Mouse (Mus musculus): ENCODE measurements around the gene Nrg4.
A peak's percentile ranks its signal among the peaks of the same experiment; 100 is the strongest.
"Not testable (repeated sequence)": the region's sequence is repeated elsewhere in the genome, so short reads cannot be mapped to it uniquely, and the experiment has no call there.

The Nrg4 gene

GRCm38 (mm10) chr9:55248465-55248864, 78.2 kb downstream of the Nrg4 start:
- DNase-seq: no peak

- no peak for DNase-seq
These were observed 79.7 kb downstream of the Nrg4 start for GRCm38 (mm10) chr9:55246918-55247317.

GRCm38 (mm10) chr9:55246440-55246839, 80.2 kb downstream of the Nrg4 start:
- DNase-seq: no peak

GRCm38 (mm10) chr9:55245057-55245750, 81.4 kb downstream of the Nrg4 start:
- DNase-seq: not testable (repeated sequence)

GRCm38 (mm10) chr9:55244079-55244478, 82.6 kb downstream of the Nrg4 start:
- DNase-seq: no peak

GRCm38 (mm10) chr9:55243280-55243679, 83.4 kb downstream of the Nrg4 start:
- DNase-seq: no peak

GRCm38 (mm10) chr9:55241863-55242685, 84.6 kb downstream of the Nrg4 start:
- DNase-seq: peak; percentile 9 to 20

- no peak for DNase-seq
These were observed 85.8 kb downstream of the Nrg4 start for GRCm38 (mm10) chr9:55240852-55241251.

- no peak for DNase-seq
These were observed 90.1 kb downstream of the Nrg4 start for GRCm38 (mm10) chr9:55236235-55237165.

GRCm38 (mm10) chr9:55233076-55233475, 93.6 kb downstream of the Nrg4 start:
- DNase-seq: not testable (repeated sequence)

GRCm38 (mm10) chr9:55232586-55232985, 94.1 kb downstream of the Nrg4 start:
- no peak for DNase-seq

GRCm38 (mm10) chr9:55232110-55232509, 94.5 kb downstream of the Nrg4 start:
- DNase-seq: no peak

GRCm38 (mm10) chr9:55231544-55231943, 95.1 kb downstream of the Nrg4 start:
- peak; percentile 50 to 51 for DNase-seq

GRCm38 (mm10) chr9:55229010-55229409, 97.6 kb downstream of the Nrg4 start:
- no peak for DNase-seq

GRCm38 (mm10) chr9:55228149-55228548, 98.5 kb downstream of the Nrg4 start:
- no peak for DNase-seq

- DNase-seq: no peak
These were observed 100.4 kb downstream of the Nrg4 start for GRCm38 (mm10) chr9:55226251-55226650.

GRCm38 (mm10) chr9:55225165-55225737, 101.4 kb downstream of the Nrg4 start:
- DNase-seq: no peak

GRCm38 (mm10) chr9:55217381-55217780, 109.3 kb downstream of the Nrg4 start:
- DNase-seq: no peak

GRCm38 (mm10) chr9:55216078-55216477, 110.6 kb downstream of the Nrg4 start:
- no peak for DNase-seq

- DNase-seq: no peak
These were observed 111.0 kb downstream of the Nrg4 start for GRCm38 (mm10) chr9:55215648-55216047.

GRCm38 (mm10) chr9:55215056-55215455, 111.6 kb downstream of the Nrg4 start:
- no peak for DNase-seq

GRCm38 (mm10) chr9:55213396-55213795, 113.2 kb downstream of the Nrg4 start:
- no peak for DNase-seq

- DNase-seq: no peak
These were observed 115.0 kb downstream of the Nrg4 start for GRCm38 (mm10) chr9:55211611-55212010.

All from cerebellum, postnatal 10 days (tissue).